In genomic region chr3:144494838-144495237, GRCm38 (mm10) we compare ENCODE assay signal across 24 mouse cellular contexts.
DNase-seq lines count a peak whose midpoint lies in the region; ATAC-seq and TF ChIP-seq lines count a peak whose summit lies in the region.
"Had no signal": no experiment of that assay in that cellular context is flagged by ENCODE, and none has a peak within 500 bp of the region (broad histone marks: within the 10 kb centered on the region; RNA-seq: fewer than 3 reads in every experiment).

No protein-coding gene starts in this region.

- no peak for DNase-seq in forebrain, embryonic 10.5 days (ENCODE audit: extremely low spot score, low spot score)
- DNase-seq in forebrain, postnatal 0 days, result no peak
- no peak for DNase-seq in kidney, adult 11 months
- no peak for DNase-seq in midbrain, embryonic 14.5 days
- DNase-seq in adrenal gland, adult 8-10 months, result no peak
- DNase-seq: adrenal gland, postnatal 36 days; cerebellum, adult 18-20 months; cerebellum, postnatal 25 days; gastrocnemius, postnatal 25 days; heart, adult 2 months; heart, postnatal 4 days; kidney, postnatal 10 days; right cerebral cortex, postnatal 25 days; thymus, postnatal 36 days had no signal

- no peak overlapping the region for H3K9ac ChIP-seq in forebrain, postnatal 0 days
- H3K9ac ChIP-seq in kidney, embryonic 14.5 days (ENCODE audit: low read depth, low read length), result no peak overlapping the region
- H3K9ac ChIP-seq in midbrain, embryonic 13.5 days (replicated peaks), result no peak overlapping the region
- H3K9ac ChIP-seq in midbrain, embryonic 14.5 days (replicated peaks; ENCODE audit: low read length), result no peak overlapping the region
- H3K9ac ChIP-seq in hindbrain, embryonic 16.5 days (ENCODE audit: low read depth, low read length), result no peak overlapping the region
- H3K9ac ChIP-seq: heart, embryonic 15.5 days; intestine, embryonic 15.5 days; limb, embryonic 15.5 days; liver, embryonic 15.5 days had no signal

- H3K27ac ChIP-seq in forebrain, embryonic 10.5 days, result 0 out of 2 replicates have a peak overlapping the region, but pooled peaks have one; percentile 35
- no peak overlapping the region for H3K27ac ChIP-seq in forebrain, postnatal 0 days (ENCODE audit: low read depth, low read length)
- no peak overlapping the region for H3K27ac ChIP-seq in kidney, embryonic 14.5 days (ENCODE audit: low read depth, low read length)
- H3K27ac ChIP-seq in midbrain, embryonic 13.5 days, result 0 out of 2 replicates have a peak overlapping the region, but pooled peaks have one; percentile 4
- no peak overlapping the region for H3K27ac ChIP-seq in midbrain, embryonic 14.5 days (replicated peaks; ENCODE audit: low read depth, low read length)
- no peak overlapping the region for H3K27ac ChIP-seq in hindbrain, embryonic 16.5 days (ENCODE audit: low read depth, low read length)
- H3K27ac ChIP-seq: heart, adult 2 months; heart, embryonic 15.5 days; intestine, embryonic 15.5 days; layer of hippocampus, adult 2 months; limb, embryonic 15.5 days; liver, embryonic 15.5 days; macrophage had no signal

- H3K36me3 ChIP-seq in forebrain, embryonic 10.5 days (replicated peaks), result no peaks in the 10 kb centered on the region
- H3K36me3 ChIP-seq in forebrain, postnatal 0 days (ENCODE audit: insufficient read depth), result no peaks in the 10 kb centered on the region
- no peaks in the 10 kb centered on the region for H3K36me3 ChIP-seq in kidney, embryonic 14.5 days (ENCODE audit: control insufficient read depth, insufficient read depth, low read length)
- no peaks in the 10 kb centered on the region for H3K36me3 ChIP-seq in midbrain, embryonic 13.5 days
- H3K36me3 ChIP-seq in midbrain, embryonic 14.5 days (ENCODE audit: control insufficient read depth, insufficient read depth, low read length), result no peaks in the 10 kb centered on the region
- no peaks in the 10 kb centered on the region for H3K36me3 ChIP-seq in hindbrain, embryonic 16.5 days (ENCODE audit: control insufficient read depth, insufficient read depth, low read length)
- H3K36me3 ChIP-seq: heart, embryonic 15.5 days; intestine, embryonic 15.5 days; limb, embryonic 15.5 days; liver, embryonic 15.5 days had no signal

- 82% methylated on average over 5 of the region's 5 CpGs for WGBS in forebrain, embryonic 10.5 days
- WGBS in forebrain, postnatal 0 days, result 67% methylated on average over 5 of the region's 5 CpGs
- 44% methylated on average over 5 of the region's 5 CpGs for WGBS in kidney, embryonic 14.5 days
- WGBS in midbrain, embryonic 13.5 days, result 38% methylated on average over 5 of the region's 5 CpGs
- WGBS in midbrain, embryonic 14.5 days, result 32% methylated on average over 5 of the region's 5 CpGs
- WGBS in hindbrain, embryonic 16.5 days, result 35% methylated on average over 5 of the region's 5 CpGs

- peaks cover 6% of the 10 kb centered on the region; the same call in 1 of the 2 replicates for H3K4me1 ChIP-seq in forebrain, embryonic 10.5 days
- 0 out of 2 replicates have a peak, but pooled peaks cover 4% of the 10 kb centered on the region for H3K4me1 ChIP-seq in forebrain, postnatal 0 days (ENCODE audit: insufficient read depth)
- peaks cover 4% of the 10 kb centered on the region; the same call in 1 of the 2 replicates for H3K4me1 ChIP-seq in kidney, embryonic 14.5 days (ENCODE audit: control insufficient read depth, insufficient read depth, low read length)
- H3K4me1 ChIP-seq in midbrain, embryonic 13.5 days (replicated peaks), result peaks cover 18% of the 10 kb centered on the region; the same call in 1 of the 2 replicates
- H3K4me1 ChIP-seq in midbrain, embryonic 14.5 days (ENCODE audit: control insufficient read depth, insufficient read depth, low read length), result 0 out of 2 replicates have a peak, but pooled peaks cover 3% of the 10 kb centered on the region
- no peaks in the 10 kb centered on the region for H3K4me1 ChIP-seq in hindbrain, embryonic 16.5 days (ENCODE audit: control insufficient read depth, insufficient read depth, low read depth, low read length)
- H3K4me1 ChIP-seq: intestine, embryonic 15.5 days; limb, embryonic 15.5 days; liver, embryonic 15.5 days had no signal

- TF ChIP-seq CTCF in forebrain, postnatal 0 days (IDR thresholded peaks at IDR 0.05; ENCODE audit: low read depth), result no peak

- H3K4me2 ChIP-seq in forebrain, postnatal 0 days (ENCODE audit: low read depth), result no peak overlapping the region
- H3K4me2 ChIP-seq in kidney, embryonic 14.5 days (replicated peaks; ENCODE audit: low read depth, low read length), result no peak overlapping the region
- no peak overlapping the region for H3K4me2 ChIP-seq in midbrain, embryonic 13.5 days (replicated peaks)
- no peak overlapping the region for H3K4me2 ChIP-seq in midbrain, embryonic 14.5 days (ENCODE audit: low read length)
- no peak overlapping the region for H3K4me2 ChIP-seq in hindbrain, embryonic 16.5 days (ENCODE audit: low read length)
- H3K4me2 ChIP-seq: heart, embryonic 15.5 days; intestine, embryonic 15.5 days; limb, embryonic 15.5 days; liver, embryonic 15.5 days had no signal

- no peaks in the 10 kb centered on the region for H3K9me3 ChIP-seq in forebrain, embryonic 10.5 days
- H3K9me3 ChIP-seq in forebrain, postnatal 0 days (ENCODE audit: low read length), result no peaks in the 10 kb centered on the region
- H3K9me3 ChIP-seq in kidney, embryonic 14.5 days (ENCODE audit: control insufficient read depth, low read length), result no peaks in the 10 kb centered on the region
- no peaks in the 10 kb centered on the region for H3K9me3 ChIP-seq in midbrain, embryonic 13.5 days
- H3K9me3 ChIP-seq in midbrain, embryonic 14.5 days (ENCODE audit: control insufficient read depth, low read length), result no peaks in the 10 kb centered on the region
- H3K9me3 ChIP-seq in hindbrain, embryonic 16.5 days (ENCODE audit: control insufficient read depth, low read length), result no peaks in the 10 kb centered on the region
- H3K9me3 ChIP-seq: heart, embryonic 15.5 days; intestine, embryonic 15.5 days; limb, embryonic 15.5 days; liver, embryonic 15.5 days had no signal

- H3K4me3 ChIP-seq in forebrain, embryonic 10.5 days, result no peak overlapping the region
- H3K4me3 ChIP-seq in forebrain, postnatal 0 days (ENCODE audit: low read depth, low read length), result no peak overlapping the region
- H3K4me3 ChIP-seq in kidney, embryonic 14.5 days (ENCODE audit: low read length), result no peak overlapping the region
- H3K4me3 ChIP-seq in midbrain, embryonic 13.5 days (replicated peaks), result no peak overlapping the region
- no peak overlapping the region for H3K4me3 ChIP-seq in midbrain, embryonic 14.5 days (replicated peaks; ENCODE audit: low read depth, low read length)
- H3K4me3 ChIP-seq in hindbrain, embryonic 16.5 days (ENCODE audit: low read length), result no peak overlapping the region
- H3K4me3 ChIP-seq: heart, adult 2 months; heart, embryonic 15.5 days; intestine, embryonic 15.5 days; layer of hippocampus, adult 2 months; limb, embryonic 15.5 days; liver, embryonic 15.5 days had no signal

- H3K27me3 ChIP-seq in forebrain, embryonic 10.5 days (ENCODE audit: poor library complexity, severe bottlenecking), result no peaks in the 10 kb centered on the region
- no peaks in the 10 kb centered on the region for H3K27me3 ChIP-seq in forebrain, postnatal 0 days (ENCODE audit: insufficient read depth, low read length)
- no peaks in the 10 kb centered on the region for H3K27me3 ChIP-seq in kidney, embryonic 14.5 days (ENCODE audit: control insufficient read depth, insufficient read depth, low read length)
- H3K27me3 ChIP-seq in midbrain, embryonic 13.5 days, result no peaks in the 10 kb centered on the region
- H3K27me3 ChIP-seq in midbrain, embryonic 14.5 days (ENCODE audit: control insufficient read depth, insufficient read depth, low read length), result no peaks in the 10 kb centered on the region
- H3K27me3 ChIP-seq in hindbrain, embryonic 16.5 days (replicated peaks; ENCODE audit: control insufficient read depth, insufficient read depth, low read length), result no peaks in the 10 kb centered on the region
- H3K27me3 ChIP-seq: heart, embryonic 15.5 days; intestine, embryonic 15.5 days; limb, embryonic 15.5 days; liver, embryonic 15.5 days had no signal

- ATAC-seq in forebrain, postnatal 0 days, result no peak; the same call in 1 of the 2 replicates
- ATAC-seq in kidney, embryonic 14.5 days (ENCODE audit: low FRiP score, low TSS enrichment), result peak; percentile 52; the same call in 1 of the 2 replicates
- ATAC-seq in midbrain, embryonic 13.5 days, result peak; percentile 34; the same call in 1 of the 2 replicates
- no peak for ATAC-seq in midbrain, embryonic 14.5 days (ENCODE audit: low FRiP score, low TSS enrichment)
- peak; percentile 42; the same call in 1 of the 2 replicates for ATAC-seq in hindbrain, embryonic 16.5 days
- ATAC-seq: CD4-positive, CD25-positive, alpha-beta regulatory T cell, adult 4 months; intestine, embryonic 15.5 days had no signal

Comparison
In these comparisons a context has a peak if more than half of its experiments do, and no peak if none do; other contexts are left out.
1. H3K27ac ChIP-seq: peak in forebrain, embryonic 10.5 days (single experiment) and midbrain, embryonic 13.5 days (single experiment); none in forebrain, postnatal 0 days (single experiment), kidney, embryonic 14.5 days (single experiment), midbrain, embryonic 14.5 days (single experiment) and hindbrain, embryonic 16.5 days (single experiment).
2. ATAC-seq: peak in kidney, embryonic 14.5 days (single experiment), midbrain, embryonic 13.5 days (single experiment) and hindbrain, embryonic 16.5 days (single experiment); none in forebrain, postnatal 0 days (single experiment) and midbrain, embryonic 14.5 days (single experiment).